Mouse (Mus musculus) WW6 (cell line): Measurements from ENCODE around the gene Sv2c.
"Not testable (repeated sequence)": the region's sequence is repeated elsewhere in the genome, so short reads cannot be mapped to it uniquely, and the experiment has no call there.

Experiments
- DNase-seq: peaks from one replicate; pipeline ENCODE4 v3.0.0-alpha.2; 2013; ENCODE audit warnings: low read depth, low spot score

Sv2c gene

GRCm38 (mm10) chr13:95968031-95968430 is 164.3 kb downstream of the Sv2c start:
- not testable (repeated sequence) for DNase-seq

DNA sequence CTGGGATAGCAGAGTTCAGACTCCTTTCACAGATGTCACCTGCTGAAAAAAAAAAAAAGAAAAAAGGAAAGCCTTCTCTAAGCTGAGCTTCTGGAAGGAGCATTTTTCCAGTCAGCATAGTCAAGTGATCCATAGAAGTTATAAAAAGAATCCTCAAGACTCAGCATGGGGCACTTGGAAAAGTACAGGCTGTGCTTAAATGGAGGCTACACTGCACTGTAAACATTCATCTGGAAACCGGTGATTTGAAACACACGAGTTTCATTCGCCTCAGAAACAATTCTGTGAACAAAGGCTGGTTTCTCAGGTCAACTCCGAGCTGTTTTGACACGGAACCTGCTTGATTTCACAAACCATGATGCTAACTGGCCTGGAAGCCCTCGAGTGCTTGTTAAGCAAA is 165.6 kb downstream of the Sv2c start:
- no peak for DNase-seq

DNA sequence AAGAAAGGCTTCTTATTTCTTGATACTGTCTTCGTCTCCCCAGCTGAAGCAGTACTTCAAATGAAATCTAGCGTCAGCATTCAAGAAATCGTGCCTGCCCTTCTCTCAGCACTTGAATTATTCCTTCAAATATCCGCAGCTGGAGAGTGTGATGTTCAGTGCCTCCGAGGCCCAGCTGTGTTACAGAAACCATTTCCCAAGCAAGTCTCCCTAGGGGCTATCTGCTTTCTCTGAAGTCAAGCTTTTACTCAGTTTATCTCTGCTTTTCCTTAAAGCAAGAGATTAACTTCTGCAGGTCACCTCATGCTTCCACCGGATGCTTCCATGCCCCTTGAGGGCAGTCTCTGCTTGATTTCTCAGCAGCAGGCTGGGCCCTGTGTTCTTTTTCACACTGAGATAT is 166.8 kb downstream of the Sv2c start:
- DNase-seq, result no peak

DNA sequence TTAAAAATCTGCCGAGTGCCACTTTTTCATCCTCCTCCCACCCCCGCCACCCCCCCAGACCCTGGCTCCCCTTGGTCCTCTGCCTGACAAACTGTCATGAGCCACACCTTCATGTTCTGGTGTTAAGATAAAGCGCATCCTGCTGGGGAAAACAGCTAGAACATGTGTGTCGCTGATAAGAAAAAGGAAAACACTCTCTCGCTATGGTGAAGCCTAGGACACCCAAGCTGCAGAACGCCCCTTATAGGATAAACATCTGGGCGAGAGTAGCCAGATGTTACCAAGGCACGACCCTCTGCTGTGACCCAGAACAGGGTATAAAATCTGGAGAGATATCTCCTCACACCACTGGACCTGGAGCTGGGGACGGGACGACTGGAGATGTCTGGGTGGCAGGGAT is 167.2 kb downstream of the Sv2c start:
- no peak for DNase-seq

- DNase-seq, result no peak
These were observed 168.2 kb downstream of the Sv2c start for GRCm38 (mm10) chr13:95964226-95964625.

DNA sequence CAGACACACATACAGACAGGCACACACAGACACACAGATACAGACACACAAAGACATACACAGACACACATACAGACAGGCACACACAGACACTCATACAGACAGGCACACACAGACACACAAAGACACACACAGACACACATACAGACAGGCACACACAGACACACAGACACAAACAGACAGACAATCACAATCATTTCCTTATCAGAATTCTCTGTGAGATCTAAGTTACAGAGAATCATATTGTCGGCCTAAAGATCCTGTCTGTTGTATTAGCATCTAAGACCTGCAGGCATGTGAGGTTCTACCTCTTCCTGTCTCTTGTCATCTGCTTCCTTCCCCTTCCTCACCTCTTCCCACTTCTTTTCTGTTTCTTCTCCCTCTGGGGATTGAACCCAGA is 168.7 kb downstream of the Sv2c start:
- DNase-seq, result no peak

- DNase-seq, result no peak
These were observed 170.5 kb downstream of the Sv2c start for GRCm38 (mm10) chr13:95961905-95962304.

DNA sequence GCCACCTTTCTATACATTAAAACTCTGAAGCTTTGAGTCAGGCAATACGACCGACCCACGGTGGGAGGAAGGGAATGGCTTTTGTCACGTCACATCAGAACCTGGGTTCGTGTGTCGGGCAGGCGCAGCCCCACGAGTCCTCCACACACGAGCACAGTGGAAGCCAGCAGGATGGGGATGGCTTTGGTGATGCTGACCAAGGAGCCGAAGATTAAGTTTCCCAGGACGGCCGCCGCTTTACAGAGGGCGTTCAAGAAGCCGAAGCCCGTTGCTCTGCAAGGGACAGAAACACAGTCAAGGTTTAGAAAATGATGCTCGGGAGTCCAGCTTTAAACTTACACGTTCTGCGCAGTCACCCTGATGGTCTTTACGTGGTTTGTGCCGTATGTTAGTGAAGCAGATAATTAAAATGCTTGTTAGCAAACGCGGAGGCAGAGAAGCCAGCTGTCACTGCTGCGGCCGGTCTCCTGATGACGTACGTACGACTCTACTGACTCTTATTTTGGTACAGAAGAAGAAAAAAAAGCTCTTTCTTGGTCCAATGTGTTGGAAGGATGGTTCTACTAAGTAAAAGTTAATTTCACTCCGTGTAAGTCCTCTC is 171.1 kb downstream of the Sv2c start:
- DNase-seq, result no peak

- DNase-seq, result no peak
These were observed 171.7 kb downstream of the Sv2c start for GRCm38 (mm10) chr13:95960477-95961185.

DNA sequence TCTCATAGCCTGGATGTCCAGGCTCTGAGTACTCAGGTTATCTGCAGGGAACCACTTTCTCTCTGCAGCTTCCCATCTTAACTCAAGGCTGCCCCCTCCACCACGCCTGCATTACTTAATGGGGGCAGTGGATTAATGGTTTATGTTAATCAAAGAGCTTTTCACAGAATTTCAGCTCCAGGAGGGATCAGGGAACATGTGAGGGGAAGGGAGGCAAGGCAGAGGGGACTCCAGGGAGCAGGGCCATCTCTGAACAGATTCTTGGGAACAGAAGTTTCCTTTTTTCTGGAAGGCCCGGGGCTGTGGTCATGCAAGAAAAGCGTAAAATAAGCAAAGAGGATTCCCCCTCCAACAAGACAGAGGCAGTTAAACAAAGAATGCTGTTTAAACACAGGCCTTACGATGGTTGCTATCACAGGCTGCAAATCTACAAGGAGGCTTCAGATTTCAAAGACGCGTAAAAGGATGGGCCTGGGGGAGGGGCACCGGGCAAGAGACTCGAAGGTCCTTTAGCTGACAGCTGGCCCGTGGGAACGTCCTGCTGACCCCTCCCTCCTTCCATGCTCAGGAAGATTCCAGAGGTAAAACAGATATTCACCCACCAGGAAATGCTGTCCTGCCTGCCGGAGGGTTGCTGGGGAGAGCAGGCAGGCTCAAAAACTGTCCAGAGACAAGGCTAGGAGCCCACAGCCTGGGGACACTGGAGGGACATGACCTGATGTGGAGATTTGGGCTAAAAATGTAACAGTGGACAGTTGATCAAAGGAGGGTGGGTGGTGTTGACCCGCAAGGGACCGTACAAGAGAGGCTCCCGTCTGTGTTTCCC is 172.5 kb downstream of the Sv2c start:
- DNase-seq, result no peak

DNA sequence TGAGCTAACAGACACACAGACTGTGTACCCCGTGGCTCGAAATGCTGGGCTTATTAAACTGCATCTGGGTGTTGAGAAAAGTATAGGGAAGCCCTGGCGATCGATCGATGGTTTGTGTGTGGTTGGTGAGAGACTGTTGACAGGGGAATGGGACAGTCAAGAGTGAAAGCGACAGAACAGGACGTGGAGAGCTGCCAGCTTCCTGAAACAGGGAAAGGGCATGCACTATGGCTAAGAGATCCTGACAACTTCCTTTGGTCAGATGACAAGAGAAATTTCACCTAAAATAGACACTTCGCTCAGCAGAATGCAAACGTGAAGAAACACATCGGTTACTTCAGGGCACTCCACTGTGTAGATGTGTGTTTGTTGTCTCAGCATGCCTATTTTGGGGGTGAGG is 175.2 kb downstream of the Sv2c start:
- no peak for DNase-seq

- DNase-seq, result no peak
These were observed 176.0 kb downstream of the Sv2c start for GRCm38 (mm10) chr13:95956327-95956781.

GRCm38 (mm10) chr13:95955204-95955603 is 177.2 kb downstream of the Sv2c start:
- no peak for DNase-seq

GRCm38 (mm10) chr13:95953636-95954035 is 178.7 kb downstream of the Sv2c start:
- no peak for DNase-seq

DNA sequence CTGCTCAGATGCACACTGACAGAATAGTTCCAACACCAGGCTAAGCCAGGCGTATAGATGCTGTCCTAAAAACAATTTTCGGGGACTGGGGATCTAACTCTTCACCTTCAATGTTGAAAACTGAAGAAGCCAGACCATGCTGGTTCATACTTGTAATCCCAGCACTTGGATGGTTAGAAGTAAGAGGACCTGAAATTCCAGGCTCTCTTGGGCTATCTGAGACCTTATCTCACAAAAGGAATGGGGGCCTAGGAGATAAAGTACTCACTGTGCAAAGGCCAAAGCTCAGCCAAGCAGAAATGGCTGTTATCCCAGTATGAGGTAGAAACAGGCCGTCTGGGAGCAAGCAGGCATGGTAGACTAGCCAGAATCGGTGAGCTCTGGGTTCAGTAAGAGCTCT is 180.1 kb downstream of the Sv2c start:
- DNase-seq, result no peak

DNA sequence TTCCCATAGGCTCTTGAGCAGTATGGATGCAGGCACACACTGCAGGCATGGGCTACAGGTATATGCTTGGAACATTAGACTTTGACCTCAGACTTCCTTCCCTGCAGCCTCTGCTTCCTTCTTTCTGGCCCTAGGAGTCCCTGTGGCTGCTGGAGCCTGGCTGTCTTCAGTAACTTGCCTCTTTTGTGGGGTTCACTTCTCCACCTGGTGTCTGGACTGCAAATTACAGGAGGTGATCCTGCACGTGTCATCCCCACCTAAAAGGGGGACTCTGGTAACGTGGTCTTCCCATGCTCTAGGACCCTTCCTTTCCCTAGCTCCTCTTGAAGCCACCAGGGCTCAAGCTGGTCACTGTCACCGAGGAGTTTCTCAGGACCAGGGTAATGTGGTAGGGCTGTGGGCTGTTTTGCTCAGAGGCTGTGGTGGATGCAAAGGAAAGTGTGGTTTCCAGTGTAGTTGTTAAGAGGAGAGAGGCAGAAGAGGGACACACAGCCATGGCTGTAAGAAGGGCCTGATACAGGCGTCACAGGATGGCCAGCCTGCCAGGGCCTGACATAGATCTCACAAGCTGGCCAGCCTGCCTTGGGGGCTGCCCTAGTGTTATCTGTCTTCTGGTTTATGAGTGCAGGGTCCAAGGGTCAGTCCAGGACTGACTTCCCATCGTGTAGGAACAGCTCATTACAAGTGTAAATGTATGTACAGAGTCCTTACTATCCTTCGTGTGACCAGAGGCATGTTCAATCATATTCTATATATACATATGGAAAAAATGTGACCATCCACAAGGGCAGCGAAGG is 181.1 kb downstream of the Sv2c start:
- DNase-seq, result no peak

DNA sequence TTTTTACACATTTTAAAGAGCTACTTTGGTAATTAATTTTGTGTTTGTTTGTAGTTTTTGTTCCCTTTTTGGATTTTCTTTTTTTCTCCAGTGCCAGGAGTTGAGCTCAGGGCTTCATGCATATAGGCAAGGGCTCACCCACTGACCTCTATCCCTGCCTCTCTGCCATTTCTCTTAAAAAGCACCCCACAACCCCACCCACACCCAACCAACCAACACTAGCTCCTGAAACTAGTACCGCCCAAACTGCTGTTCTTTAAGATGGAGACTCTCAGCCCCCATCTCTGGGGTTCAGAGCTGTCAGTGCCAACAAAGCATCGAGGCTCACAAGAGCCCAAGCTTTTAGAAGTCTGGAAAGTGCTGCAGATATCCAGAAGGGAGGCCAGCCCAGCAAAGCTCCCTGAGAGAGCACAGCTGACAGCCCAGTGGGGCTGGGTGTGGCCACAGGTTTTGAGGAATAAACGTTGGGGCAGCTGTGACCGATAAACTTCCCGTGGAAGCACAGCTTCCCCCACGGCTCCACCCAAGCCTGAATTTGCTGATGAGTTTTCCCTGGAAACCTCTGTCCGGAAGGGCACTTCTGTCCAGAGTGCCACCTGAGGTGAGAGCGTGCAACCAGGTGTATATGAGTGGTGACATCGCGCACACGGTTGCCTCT is 181.8 kb downstream of the Sv2c start:
- DNase-seq, result no peak

DNA sequence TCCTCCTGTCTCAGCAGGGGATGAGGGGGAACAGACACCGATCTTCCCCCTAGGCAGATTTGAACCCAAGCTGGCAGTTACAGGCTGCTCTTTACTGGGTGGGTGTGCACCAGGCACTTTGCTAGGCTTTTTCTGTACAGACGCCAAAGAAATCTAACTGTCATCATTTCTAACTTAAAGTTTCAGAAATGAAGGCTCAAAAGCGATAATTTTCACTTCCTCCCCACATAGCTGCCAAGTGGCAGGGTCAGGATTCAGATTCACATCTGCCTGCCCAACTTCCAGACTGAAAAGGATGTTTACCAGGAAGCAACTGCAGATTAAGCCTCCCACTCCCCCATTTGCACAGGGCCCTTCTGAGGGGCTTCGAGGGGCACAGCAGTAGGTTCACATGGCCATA is 183.0 kb downstream of the Sv2c start:
- no peak for DNase-seq

- DNase-seq, result no peak
These were observed 183.6 kb downstream of the Sv2c start for GRCm38 (mm10) chr13:95948821-95949220.

DNA sequence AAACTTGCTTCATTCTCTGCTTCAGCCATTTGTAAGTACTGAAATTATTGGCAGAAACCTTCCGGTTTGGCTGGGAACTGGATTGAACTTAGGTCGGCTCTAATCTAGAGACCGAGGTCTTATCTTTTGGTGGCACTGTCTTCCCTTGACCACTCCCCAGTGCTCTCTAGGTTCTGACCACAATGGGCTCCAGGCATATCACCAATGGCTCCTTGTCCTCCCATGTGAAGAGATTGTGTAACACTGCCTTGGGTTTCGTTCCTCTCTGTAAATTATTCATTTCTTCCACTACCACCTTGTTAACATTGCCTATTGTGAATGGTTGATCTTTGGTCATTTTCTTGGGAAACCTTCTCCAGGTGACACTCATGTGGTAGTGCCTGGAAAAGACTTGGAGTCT is 184.0 kb downstream of the Sv2c start:
- DNase-seq, result no peak

DNA sequence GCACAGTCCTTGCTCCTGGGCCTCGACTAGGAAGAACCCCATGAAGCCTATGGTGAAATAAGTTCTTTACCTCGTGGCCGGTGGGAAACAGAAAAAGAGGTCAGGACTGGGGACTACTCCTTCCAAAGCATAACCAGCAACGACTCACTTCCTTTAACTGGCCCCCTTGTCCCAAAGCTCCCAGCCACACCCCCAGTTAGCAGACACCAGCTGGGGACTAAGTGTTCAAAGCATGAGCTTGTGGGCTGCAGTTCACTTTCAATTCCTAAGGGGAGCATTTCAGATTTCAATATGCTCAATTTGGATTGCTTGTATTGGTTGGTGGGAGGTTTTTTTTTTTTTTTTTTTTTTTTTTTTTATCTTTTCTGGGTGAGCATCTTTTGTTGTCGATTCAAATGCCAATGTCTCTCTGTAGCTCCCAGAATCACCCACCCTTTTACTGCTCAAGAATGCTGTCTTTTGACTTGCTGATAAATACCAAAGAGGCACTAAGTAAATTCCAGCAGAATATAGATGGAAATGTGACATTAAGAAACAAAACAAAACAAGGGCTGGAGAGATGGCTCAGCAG is 186.4 kb downstream of the Sv2c start:
- no peak for DNase-seq
